Mouse (Mus musculus): ENCODE data around the gene Alcam. TPM values are rescaled to one million over a fixed set of nuclear protein-coding genes. Genes with fewer than 3 reads are reported as not detected.

Alcam gene
- polyA plus RNA-seq, 1 experiment from 2014 or later: 8.3 TPM

GRCm38 (mm10) chr16:52342694-52343466 lies 111.0 kb downstream of the Alcam start:
- H3K4me2 ChIP-seq: no peak overlapping the region
- H3K9ac ChIP-seq: no peak overlapping the region
- no peak for ATAC-seq
- no peaks in the 10 kb centered on the region for H3K4me1 ChIP-seq
- H3K27me3 ChIP-seq (replicated peaks): no peaks in the 10 kb centered on the region
- no peaks in the 10 kb centered on the region for H3K9me3 ChIP-seq (replicated peaks)
- no peaks in the 10 kb centered on the region for H3K36me3 ChIP-seq
- 49% methylated on average over 8 of the region's 8 CpGs for WGBS (ENCODE audit: insufficient replicate concordance)
- no peak overlapping the region for H3K4me3 ChIP-seq
- no peak overlapping the region for H3K27ac ChIP-seq

GRCm38 (mm10) chr16:52334084-52334483 lies 119.8 kb downstream of the Alcam start:
- Histone ChIP-seq H3K4me1 (no peaks in the 10 kb centered on the region; the same call in 1 of the 2 replicates), H3K9ac (no peak overlapping the region), H3K27ac (no peak overlapping the region), H3K36me3 (no peaks in the 10 kb centered on the region), H3K9me3 (replicated peaks) (no peaks in the 10 kb centered on the region), H3K27me3 (replicated peaks) (no peaks in the 10 kb centered on the region), H3K4me2 (no peak overlapping the region), H3K4me3 (no peak overlapping the region)
- no peak for ATAC-seq
- 68% methylated on average over 4 of the region's 4 CpGs for WGBS (ENCODE audit: insufficient replicate concordance)

DNA sequence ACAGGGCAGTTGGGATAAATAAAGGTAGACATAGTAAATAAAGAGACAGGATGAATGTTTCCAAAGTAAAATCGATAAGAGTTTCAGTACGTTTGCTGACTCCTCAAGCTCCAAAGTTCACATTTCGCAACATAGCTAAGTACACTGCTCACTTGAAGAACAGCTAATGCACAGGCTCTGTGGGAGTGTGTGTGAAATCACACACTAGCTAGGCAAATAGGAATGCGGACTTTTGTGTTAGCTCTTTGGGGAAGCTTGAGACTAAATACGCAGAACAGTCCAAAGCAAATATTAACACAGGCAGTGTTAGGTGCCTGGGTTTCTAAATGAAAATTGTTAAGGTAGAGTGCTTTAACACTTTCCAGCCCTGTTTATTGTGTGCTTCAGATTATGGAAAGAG lies 120.2 kb downstream of the Alcam start:
- Histone ChIP-seq H3K27me3 (replicated peaks) (no peaks in the 10 kb centered on the region), H3K36me3 (no peaks in the 10 kb centered on the region), H3K4me1 (no peaks in the 10 kb centered on the region; the same call in 1 of the 2 replicates), H3K4me3 (no peak overlapping the region), H3K9me3 (replicated peaks) (no peaks in the 10 kb centered on the region), H3K27ac (no peak overlapping the region), H3K4me2 (no peak overlapping the region), H3K9ac (no peak overlapping the region)
- 71% methylated on average over 5 of the region's 5 CpGs for WGBS (ENCODE audit: insufficient replicate concordance)
- peak; percentile 75 for ATAC-seq

DNA sequence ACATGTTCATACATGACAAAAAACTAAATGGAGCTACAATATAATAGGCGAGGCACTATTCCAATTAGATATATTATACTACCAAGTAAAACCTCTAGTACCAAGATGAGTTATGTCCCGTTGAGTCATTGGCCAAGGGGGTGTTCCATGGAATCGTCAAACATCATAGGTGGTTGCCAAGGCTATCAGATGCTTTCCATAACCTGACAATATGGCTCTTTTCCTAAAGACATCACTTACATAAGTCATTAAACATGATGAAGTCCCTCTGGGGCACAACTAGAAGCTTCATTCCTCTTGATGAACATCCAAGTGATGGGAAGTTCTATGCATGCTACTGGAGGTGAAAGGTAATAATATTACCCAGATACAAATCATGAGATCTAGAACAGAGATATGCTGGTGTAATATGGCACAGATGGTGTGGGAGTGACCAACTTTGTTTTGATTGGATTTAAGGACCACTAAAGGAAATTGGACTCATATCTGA lies 122.5 kb downstream of the Alcam start:
- H3K4me3 ChIP-seq: no peak overlapping the region
- 56% methylated on average over 3 of the region's 3 CpGs for WGBS (ENCODE audit: insufficient replicate concordance)
- H3K9me3 ChIP-seq (replicated peaks): no peaks in the 10 kb centered on the region
- no peaks in the 10 kb centered on the region for H3K27me3 ChIP-seq (replicated peaks)
- H3K4me1 ChIP-seq: no peaks in the 10 kb centered on the region; the same call in 1 of the 2 replicates
- no peak for ATAC-seq
- H3K9ac ChIP-seq: no peak overlapping the region
- no peak overlapping the region for H3K4me2 ChIP-seq
- H3K27ac ChIP-seq: no peak overlapping the region
- no peaks in the 10 kb centered on the region for H3K36me3 ChIP-seq

DNA sequence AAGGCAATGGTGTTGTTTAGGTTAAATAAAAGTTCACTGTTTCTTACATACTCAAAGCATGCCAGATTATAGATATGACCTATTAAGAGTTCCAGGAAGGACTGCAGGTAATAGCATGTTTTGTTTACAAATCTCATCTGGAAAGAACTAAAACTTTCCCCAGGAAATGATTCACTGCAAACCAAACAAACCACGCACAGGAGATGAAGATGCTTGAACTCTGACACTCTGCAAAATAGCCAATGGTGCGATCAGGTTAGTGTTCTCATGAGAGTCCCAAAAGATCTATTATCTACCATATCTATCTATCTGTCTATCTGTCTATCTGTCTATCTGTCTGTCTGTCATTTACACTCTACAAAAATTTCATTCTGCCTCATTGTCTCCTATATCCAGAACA lies 124.5 kb downstream of the Alcam start:
- H3K4me1 ChIP-seq: no peaks in the 10 kb centered on the region; the same call in 1 of the 2 replicates
- no peaks in the 10 kb centered on the region for H3K36me3 ChIP-seq
- H3K9ac ChIP-seq: no peak overlapping the region
- H3K4me2 ChIP-seq: no peak overlapping the region
- H3K27me3 ChIP-seq (replicated peaks): no peaks in the 10 kb centered on the region
- H3K27ac ChIP-seq: no peak overlapping the region
- no peaks in the 10 kb centered on the region for H3K9me3 ChIP-seq (replicated peaks)
- no peak overlapping the region for H3K4me3 ChIP-seq
- ATAC-seq: no peak
- 62% methylated on average over 2 of the region's 2 CpGs for WGBS (ENCODE audit: insufficient replicate concordance)

- no peak overlapping the region for H3K4me3 ChIP-seq
- 55% methylated on average over 1 of the region's 1 CpGs for WGBS (ENCODE audit: insufficient replicate concordance)
- H3K27ac ChIP-seq: no peak overlapping the region
- no peaks in the 10 kb centered on the region for H3K27me3 ChIP-seq (replicated peaks)
- H3K4me2 ChIP-seq: no peak overlapping the region
- H3K9ac ChIP-seq: no peak overlapping the region
- no peaks in the 10 kb centered on the region for H3K36me3 ChIP-seq
- no peaks in the 10 kb centered on the region for H3K4me1 ChIP-seq
- no peaks in the 10 kb centered on the region for H3K9me3 ChIP-seq (replicated peaks)
- no peak for ATAC-seq
Measured at GRCm38 (mm10) chr16:52319229-52319628, 134.6 kb downstream of the Alcam start.

DNA sequence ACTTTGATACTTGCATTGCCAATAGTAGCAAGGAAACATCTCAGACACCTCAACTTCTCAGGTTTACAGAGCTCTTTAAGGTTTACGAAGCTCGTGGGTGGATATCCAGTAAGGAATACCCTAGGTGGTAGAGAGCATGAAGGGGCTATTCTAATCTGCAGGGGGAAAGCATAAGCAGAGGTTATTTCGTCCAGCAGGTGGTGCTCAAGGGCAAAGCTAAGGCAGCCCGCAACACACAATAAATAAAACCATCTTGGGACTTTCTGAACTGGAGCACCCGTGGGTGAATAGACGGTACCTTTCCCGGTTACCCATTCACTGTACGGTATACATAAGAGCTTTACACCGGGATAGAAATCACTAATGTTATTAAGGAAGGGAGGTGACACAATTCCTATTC lies 142.8 kb downstream of the Alcam start:
- WGBS (ENCODE audit: insufficient replicate concordance): 16% methylated on average over 9 of the region's 9 CpGs
- no peak overlapping the region for H3K27ac ChIP-seq
- peak overlapping the region; percentile 16; the same call in 1 of the 2 replicates for H3K4me2 ChIP-seq
- H3K4me1 ChIP-seq: no peaks in the 10 kb centered on the region
- no peak overlapping the region for H3K9ac ChIP-seq
- peak; percentile 37; the same call in 1 of the 2 replicates for ATAC-seq
- H3K4me3 ChIP-seq: no peak overlapping the region
- H3K36me3 ChIP-seq: no peaks in the 10 kb centered on the region
- no peaks in the 10 kb centered on the region for H3K27me3 ChIP-seq (replicated peaks)
- no peaks in the 10 kb centered on the region for H3K9me3 ChIP-seq (replicated peaks)

DNA sequence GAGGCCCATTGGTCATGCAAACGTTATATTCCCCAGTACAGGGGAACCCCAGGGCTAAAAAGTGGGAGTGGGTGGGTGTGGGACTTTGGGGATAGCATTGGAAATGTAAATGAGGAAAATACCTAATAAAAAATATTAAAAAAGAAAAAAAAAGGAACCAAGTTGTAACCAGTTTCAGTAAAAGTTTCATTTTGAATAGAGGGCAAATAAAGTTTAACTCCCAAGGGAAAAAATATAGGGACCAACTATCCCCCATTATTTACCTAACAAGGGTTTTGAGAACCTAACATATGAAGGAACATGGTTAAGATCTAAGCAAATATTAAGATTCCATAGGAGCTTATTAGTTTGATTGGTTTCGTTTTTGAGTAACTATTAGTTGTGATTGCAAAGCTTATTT lies 146.9 kb downstream of the Alcam start:
- Histone ChIP-seq H3K9me3 (replicated peaks) (no peaks in the 10 kb centered on the region), H3K27ac (no peak overlapping the region), H3K27me3 (replicated peaks) (no peaks in the 10 kb centered on the region), H3K4me3 (no peak overlapping the region), H3K36me3 (0 out of 2 replicates have a peak, but pooled peaks cover 3% of the 10 kb centered on the region), H3K4me1 (no peaks in the 10 kb centered on the region), H3K4me2 (no peak overlapping the region), H3K9ac (no peak overlapping the region)
- 63% methylated on average over 2 of the region's 2 CpGs for WGBS (ENCODE audit: insufficient replicate concordance)
- no peak for ATAC-seq

- Histone ChIP-seq H3K9ac (no peak overlapping the region), H3K27ac (no peak overlapping the region), H3K9me3 (replicated peaks) (no peaks in the 10 kb centered on the region), H3K27me3 (replicated peaks) (no peaks in the 10 kb centered on the region), H3K4me1 (no peaks in the 10 kb centered on the region), H3K36me3 (0 out of 2 replicates have a peak, but pooled peaks cover 3% of the 10 kb centered on the region), H3K4me3 (no peak overlapping the region), H3K4me2 (no peak overlapping the region)
- 65% methylated on average over 4 of the region's 4 CpGs for WGBS (ENCODE audit: insufficient replicate concordance)
- no peak for ATAC-seq
Measured at GRCm38 (mm10) chr16:52303532-52303902, 150.4 kb downstream of the Alcam start.

DNA sequence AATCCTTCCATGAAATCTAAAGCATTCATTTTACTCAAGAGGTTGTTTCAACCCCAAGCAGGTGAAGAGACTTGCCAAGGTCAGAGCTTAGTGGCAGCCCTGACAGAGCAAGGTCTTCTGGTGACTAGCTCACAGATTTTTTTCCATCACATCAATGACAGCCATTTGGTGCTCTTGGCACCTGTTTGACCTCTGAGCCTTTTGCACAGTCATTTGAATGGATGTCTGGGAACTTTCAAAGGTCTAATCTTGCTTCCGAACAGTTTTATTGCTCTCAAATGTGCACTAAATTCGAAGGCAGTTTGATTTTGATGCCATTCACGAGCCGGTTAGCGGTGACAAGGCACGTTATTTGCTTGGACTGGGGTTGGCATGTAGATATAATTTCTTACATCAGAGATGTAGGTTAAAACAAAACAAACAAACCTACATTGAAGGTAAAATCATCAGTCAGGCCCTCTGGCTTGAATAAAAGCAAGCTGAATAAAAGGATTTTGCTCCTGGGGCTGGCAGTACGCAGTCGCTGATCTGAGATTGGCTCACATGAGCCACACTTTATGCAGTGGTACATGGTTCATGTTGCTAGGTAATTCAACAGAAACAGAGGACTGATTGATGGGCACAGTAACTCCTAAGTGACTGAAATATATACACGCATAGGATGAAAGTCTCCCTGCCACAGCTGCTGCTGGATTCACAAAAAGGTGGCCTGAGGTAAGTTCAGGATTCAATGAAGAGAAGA lies 150.9 kb downstream of the Alcam start:
- H3K4me1 ChIP-seq: no peaks in the 10 kb centered on the region
- H3K4me3 ChIP-seq: no peak overlapping the region
- H3K36me3 ChIP-seq: 0 out of 2 replicates have a peak, but pooled peaks cover 3% of the 10 kb centered on the region
- no peaks in the 10 kb centered on the region for H3K9me3 ChIP-seq (replicated peaks)
- no peak overlapping the region for H3K9ac ChIP-seq
- 71% methylated on average over 9 of the region's 9 CpGs for WGBS (ENCODE audit: insufficient replicate concordance)
- H3K27me3 ChIP-seq (replicated peaks): no peaks in the 10 kb centered on the region
- no peak for ATAC-seq
- H3K27ac ChIP-seq: no peak overlapping the region
- H3K4me2 ChIP-seq: no peak overlapping the region

- WGBS (ENCODE audit: insufficient replicate concordance): 71% methylated on average over 7 of the region's 7 CpGs
- Histone ChIP-seq H3K36me3 (0 out of 2 replicates have a peak, but pooled peaks cover 3% of the 10 kb centered on the region), H3K27ac (no peak overlapping the region), H3K9ac (no peak overlapping the region), H3K4me1 (no peaks in the 10 kb centered on the region), H3K27me3 (replicated peaks) (no peaks in the 10 kb centered on the region), H3K4me3 (no peak overlapping the region), H3K9me3 (replicated peaks) (no peaks in the 10 kb centered on the region), H3K4me2 (no peak overlapping the region)
- no peak for ATAC-seq
Measured at GRCm38 (mm10) chr16:52301730-52302129, 152.1 kb downstream of the Alcam start.

- H3K27me3 ChIP-seq (replicated peaks): no peaks in the 10 kb centered on the region
- WGBS (ENCODE audit: insufficient replicate concordance): 29% methylated on average over 1 of the region's 1 CpGs
- no peaks in the 10 kb centered on the region for H3K4me1 ChIP-seq
- H3K27ac ChIP-seq: no peak overlapping the region
- H3K4me3 ChIP-seq: no peak overlapping the region
- no peak overlapping the region for H3K4me2 ChIP-seq
- ATAC-seq: no peak
- H3K9me3 ChIP-seq (replicated peaks): no peaks in the 10 kb centered on the region
- no peak overlapping the region for H3K9ac ChIP-seq
- no peaks in the 10 kb centered on the region for H3K36me3 ChIP-seq
Measured at GRCm38 (mm10) chr16:52296376-52296775, 157.5 kb downstream of the Alcam start.

Data from liver, embryonic 12.5 days (tissue).